Mouse (Mus musculus) forebrain, embryonic 13.5 days (tissue): ENCODE data around the gene Bcas3. TPM values are rescaled to one million over a fixed set of nuclear protein-coding genes. Genes with fewer than 3 reads are reported as not detected.

ENCODE experiments used
- ATAC-seq: fragments of 200-750 bp; cut with Nextera tagmentation; 2 replicates; pipeline ENCODE4 v1.8.0; 2017
- H3K27ac ChIP-seq: fragments of 300-500 bp; sonication (generic); 2 replicates; pipeline ENCODE4 v1.5.1; 2015; ENCODE audit warnings: inconsistent platforms, mild to moderate bottlenecking, moderate library complexity
- H3K27me3 ChIP-seq: fragments of 300-500 bp; sonication (generic); 2 replicates; pipeline ENCODE4 v1.6.1; 2015; ENCODE audit warnings: mild to moderate bottlenecking, inconsistent platforms
- H3K36me3 ChIP-seq: fragments of 300-500 bp; sonication (generic); 2 replicates; pipeline ENCODE4 v1.6.1; 2015; ENCODE audit warnings: mild to moderate bottlenecking, inconsistent platforms; ENCODE audit not compliant: poor library complexity, severe bottlenecking
- H3K4me1 ChIP-seq: fragments of 300-500 bp; sonication (generic); 2 replicates; pipeline ENCODE4 v1.6.1; 2015; ENCODE audit warnings: inconsistent platforms
- H3K4me2 ChIP-seq: fragments of 300-500 bp; sonication (generic); 2 replicates; pipeline ENCODE4 v1.6.1; 2015; ENCODE audit warnings: inconsistent platforms, mild to moderate bottlenecking, moderate library complexity
- H3K4me3 ChIP-seq: fragments of 300-500 bp; sonication (generic); 2 replicates; pipeline ENCODE4 v1.5.1; 2015; ENCODE audit warnings: mild to moderate bottlenecking, inconsistent platforms
- H3K9ac ChIP-seq: fragments of 300-500 bp; sonication (generic); 2 replicates; pipeline ENCODE4 v1.6.1; 2015; ENCODE audit warnings: mild to moderate bottlenecking, inconsistent platforms
- H3K9me3 ChIP-seq: fragments of 300-500 bp; sonication (generic); replicated peaks from 2 replicates; pipeline ENCODE4 v1.6.1; 2016; ENCODE audit warnings: inconsistent platforms
- whole genome bisulfite sequencing: fragments of 180-500 bp; shearing (Covaris S2); methylation state at CpG from one replicate; pipeline ENCODE4 v1.1.7; 2015; 5-methylcytosine and 5-hydroxymethylcytosine counted together
- polyA plus RNA-seq: library from polyadenylated mRNA; unstranded; fragments of >200 nt; fragmentation: Nextera tagmentation; extraction: Ambion mirVana; gene quantifications from 2 replicates; pipeline ENCODE4 v1.2.1, GENCODE M21; 2015

The Bcas3 gene
- polyA plus RNA-seq, 1 experiment from 2014 or later = 19.6 TPM

DNA sequence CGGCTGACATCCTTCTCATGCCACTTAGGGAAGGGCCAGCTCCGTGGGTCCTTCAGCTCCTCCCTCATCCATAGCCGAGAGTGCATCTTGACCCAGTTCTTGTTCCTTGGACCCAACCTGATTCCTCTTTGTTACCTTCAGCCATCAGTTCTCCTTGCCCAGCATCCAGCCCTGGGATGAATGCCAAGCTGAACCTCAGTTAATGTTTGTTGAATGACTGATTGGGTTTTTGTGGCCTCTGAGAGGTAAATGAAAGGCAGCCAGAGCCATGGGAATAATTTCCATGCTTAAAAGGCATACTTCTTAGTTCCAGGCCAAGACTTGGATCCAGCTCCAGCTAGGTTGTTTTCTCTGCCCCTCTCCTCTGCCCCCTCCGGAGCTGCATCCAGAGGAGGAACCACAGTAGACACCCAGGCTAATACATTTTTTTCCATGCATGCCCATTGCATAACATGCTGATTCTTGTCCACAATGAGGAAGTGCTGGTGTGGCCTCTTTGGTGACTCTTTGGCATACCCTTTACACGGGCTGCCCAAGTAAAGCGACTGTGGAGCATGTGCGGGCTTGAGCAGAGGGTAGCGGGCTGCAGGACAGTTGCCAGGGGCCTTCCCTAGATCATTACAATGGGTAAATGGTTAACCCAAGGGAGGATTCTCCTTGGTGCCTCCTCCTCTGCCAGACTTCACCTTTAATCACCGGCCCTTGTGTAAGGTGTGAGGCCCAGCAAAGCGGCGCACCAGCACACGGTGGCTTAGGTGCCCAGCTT is 459.4 kb downstream of the Bcas3 start:
- Histone ChIP-seq H3K27ac (no peak overlapping the region), H3K36me3 (no peaks in the 10 kb centered on the region), H3K27me3 (peaks cover 46% of the 10 kb centered on the region), H3K4me2 (no peak overlapping the region), H3K4me1 (no peaks in the 10 kb centered on the region), H3K9me3 (no peaks in the 10 kb centered on the region), H3K9ac (no peak overlapping the region), H3K4me3 (no peak overlapping the region)
- 87% methylated on average over 12 of the region's 12 CpGs for WGBS
- ATAC-seq = no peak

DNA sequence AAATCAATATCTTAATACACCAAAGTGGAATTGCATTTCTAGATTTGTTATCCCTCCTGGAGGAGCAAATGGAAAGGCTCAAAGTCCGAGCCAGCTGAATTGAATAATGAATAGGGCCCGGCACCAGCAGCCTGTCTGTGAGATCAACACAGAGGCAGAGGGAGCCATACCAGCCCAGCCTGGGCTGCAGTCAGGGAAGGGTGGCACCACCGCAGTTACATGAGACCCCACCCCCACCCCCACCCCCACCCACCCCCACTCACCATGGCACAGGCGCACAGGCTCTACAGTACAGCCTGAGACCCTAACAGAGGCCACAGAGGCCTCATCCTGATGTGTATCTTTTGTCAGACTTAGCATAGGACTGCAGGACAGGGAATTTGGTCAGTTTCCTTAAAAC is 461.7 kb downstream of the Bcas3 start:
- no peaks in the 10 kb centered on the region for H3K4me1 ChIP-seq
- no peak for ATAC-seq
- no peaks in the 10 kb centered on the region for H3K9me3 ChIP-seq
- H3K27me3 ChIP-seq = peaks cover 61% of the 10 kb centered on the region
- H3K4me3 ChIP-seq = no peak overlapping the region
- H3K4me2 ChIP-seq = no peak overlapping the region
- H3K36me3 ChIP-seq = no peaks in the 10 kb centered on the region
- H3K9ac ChIP-seq = no peak overlapping the region
- 33% methylated on average over 4 of the region's 4 CpGs for WGBS
- H3K27ac ChIP-seq = no peak overlapping the region

DNA sequence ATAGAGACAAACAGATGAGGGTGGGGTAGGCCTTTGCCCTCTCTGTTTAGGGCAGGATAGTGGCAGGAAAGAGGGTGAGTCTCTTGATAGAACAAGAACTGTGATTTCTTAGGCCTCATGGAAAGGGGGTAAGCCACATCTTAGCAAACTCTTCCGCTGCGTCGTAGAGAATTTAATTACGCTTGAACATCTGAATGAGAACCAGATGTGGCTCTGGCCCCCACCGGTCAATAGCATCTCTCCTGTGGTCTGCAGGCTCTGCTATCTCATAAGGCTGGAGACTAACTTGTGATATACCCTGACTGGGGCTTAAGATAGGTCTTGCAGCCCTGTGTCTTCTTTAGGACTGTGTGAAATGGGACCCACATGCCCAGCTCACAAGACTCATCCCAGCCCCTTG is 463.5 kb downstream of the Bcas3 start:
- Histone ChIP-seq H3K27ac (no peak overlapping the region), H3K4me2 (no peak overlapping the region), H3K4me1 (no peaks in the 10 kb centered on the region), H3K4me3 (no peak overlapping the region), H3K9me3 (no peaks in the 10 kb centered on the region), H3K36me3 (no peaks in the 10 kb centered on the region), H3K9ac (no peak overlapping the region), H3K27me3 (peaks cover 64% of the 10 kb centered on the region)
- no peak for ATAC-seq
- 91% methylated on average over 5 of the region's 5 CpGs for WGBS

DNA sequence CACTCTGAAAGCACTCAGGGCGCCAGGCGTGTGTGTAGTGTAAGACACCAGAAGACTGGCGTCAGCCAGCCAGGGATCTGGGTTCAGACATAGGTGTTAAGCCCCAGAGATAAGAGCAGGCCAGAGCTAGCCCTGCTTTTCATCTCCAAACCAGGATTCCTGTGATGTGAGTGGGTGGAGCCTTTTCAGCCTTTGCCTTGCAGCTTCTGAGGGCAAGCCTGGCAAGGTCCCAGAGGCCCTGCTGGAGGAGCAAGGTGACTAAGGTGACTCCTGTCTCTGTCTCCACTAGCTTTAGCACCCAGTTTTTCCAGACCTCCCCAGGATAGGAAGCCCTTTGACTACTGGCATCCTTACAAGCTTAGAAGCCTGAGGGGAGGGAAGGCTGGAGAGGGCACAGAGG is 465.4 kb downstream of the Bcas3 start:
- Histone ChIP-seq H3K9me3 (no peaks in the 10 kb centered on the region), H3K4me3 (no peak overlapping the region), H3K4me2 (no peak overlapping the region), H3K36me3 (no peaks in the 10 kb centered on the region), H3K9ac (no peak overlapping the region), H3K27me3 (peaks cover 62% of the 10 kb centered on the region), H3K27ac (no peak overlapping the region), H3K4me1 (no peaks in the 10 kb centered on the region)
- WGBS = 73% methylated on average over 3 of the region's 3 CpGs
- no peak for ATAC-seq

DNA sequence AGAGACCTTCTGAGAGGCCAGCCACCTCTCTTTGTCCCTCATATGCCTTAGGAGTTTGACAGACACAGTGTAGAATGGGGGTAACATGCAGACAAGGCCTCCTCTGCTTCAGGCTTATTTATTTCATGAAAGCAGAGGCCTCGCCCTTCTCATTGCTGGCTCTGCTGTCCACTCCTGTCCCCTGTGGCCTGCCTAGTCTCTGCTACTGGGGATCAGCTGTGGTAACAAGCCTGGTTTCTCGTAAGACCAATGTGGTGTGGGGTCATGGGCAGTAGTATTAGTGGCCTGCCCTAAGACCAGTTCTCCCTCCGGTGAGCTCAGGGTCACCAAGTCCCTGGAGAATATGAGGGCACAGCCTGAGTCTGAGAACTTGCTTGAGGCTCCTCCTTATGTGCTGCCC is 468.0 kb downstream of the Bcas3 start:
- H3K4me1 ChIP-seq = no peaks in the 10 kb centered on the region
- 86% methylated on average over 3 of the region's 3 CpGs for WGBS
- H3K4me2 ChIP-seq = no peak overlapping the region
- peaks cover 70% of the 10 kb centered on the region for H3K27me3 ChIP-seq
- H3K27ac ChIP-seq = no peak overlapping the region
- no peak overlapping the region for H3K4me3 ChIP-seq
- no peaks in the 10 kb centered on the region for H3K9me3 ChIP-seq
- H3K36me3 ChIP-seq = no peaks in the 10 kb centered on the region
- no peak for ATAC-seq
- no peak overlapping the region for H3K9ac ChIP-seq

DNA sequence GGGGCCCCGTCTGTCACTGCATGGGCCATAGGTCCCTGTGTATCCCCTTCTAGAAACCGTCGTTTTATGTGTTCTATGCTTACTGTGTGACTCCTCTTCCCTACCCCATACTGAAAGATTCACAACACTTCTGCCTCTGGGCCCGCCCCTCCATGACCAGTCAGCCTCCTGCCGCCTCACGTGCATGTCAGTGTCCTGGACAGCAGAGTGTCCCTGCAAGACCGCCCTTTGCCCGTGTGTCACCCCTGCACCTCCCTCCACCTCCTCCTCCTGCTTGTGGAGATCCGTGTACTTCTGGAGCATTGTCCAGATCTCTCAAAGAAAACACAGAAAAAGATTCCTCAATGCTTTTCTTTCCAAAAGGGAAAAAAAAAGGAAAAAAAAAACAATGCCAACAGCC is 468.7 kb downstream of the Bcas3 start:
- Histone ChIP-seq H3K4me3 (no peak overlapping the region), H3K9me3 (no peaks in the 10 kb centered on the region), H3K36me3 (no peaks in the 10 kb centered on the region), H3K27me3 (peaks cover 76% of the 10 kb centered on the region), H3K27ac (no peak overlapping the region), H3K9ac (no peak overlapping the region), H3K4me1 (no peaks in the 10 kb centered on the region), H3K4me2 (no peak overlapping the region)
- ATAC-seq = no peak
- 79% methylated on average over 9 of the region's 9 CpGs for WGBS

DNA sequence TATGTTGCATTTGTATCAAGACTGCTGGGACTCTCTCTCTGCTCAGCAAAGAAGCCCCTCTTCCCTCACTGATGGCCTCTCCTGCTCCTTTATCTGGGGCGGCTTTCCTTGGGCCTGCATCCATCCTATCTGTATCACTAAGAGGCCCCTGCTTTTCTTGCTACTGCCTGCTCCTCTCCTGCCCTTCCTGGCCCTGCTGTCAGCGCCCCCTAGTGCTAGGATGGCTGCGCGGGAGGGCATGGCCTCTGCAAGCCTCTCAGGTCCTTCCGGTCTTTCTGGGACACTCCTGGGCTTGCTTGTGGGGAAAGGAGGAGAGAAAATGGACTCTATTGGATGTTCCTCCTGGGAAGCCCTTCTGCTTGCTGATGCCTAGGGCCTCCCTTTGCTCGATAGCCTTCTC is 470.2 kb downstream of the Bcas3 start:
- 11% methylated on average over 6 of the region's 6 CpGs for WGBS
- Histone ChIP-seq H3K4me1 (no peaks in the 10 kb centered on the region), H3K36me3 (no peaks in the 10 kb centered on the region), H3K9me3 (no peaks in the 10 kb centered on the region), H3K9ac (no peak overlapping the region), H3K27me3 (peaks cover 84% of the 10 kb centered on the region), H3K27ac (no peak overlapping the region), H3K4me2 (no peak overlapping the region), H3K4me3 (no peak overlapping the region)
- ATAC-seq = no peak

DNA sequence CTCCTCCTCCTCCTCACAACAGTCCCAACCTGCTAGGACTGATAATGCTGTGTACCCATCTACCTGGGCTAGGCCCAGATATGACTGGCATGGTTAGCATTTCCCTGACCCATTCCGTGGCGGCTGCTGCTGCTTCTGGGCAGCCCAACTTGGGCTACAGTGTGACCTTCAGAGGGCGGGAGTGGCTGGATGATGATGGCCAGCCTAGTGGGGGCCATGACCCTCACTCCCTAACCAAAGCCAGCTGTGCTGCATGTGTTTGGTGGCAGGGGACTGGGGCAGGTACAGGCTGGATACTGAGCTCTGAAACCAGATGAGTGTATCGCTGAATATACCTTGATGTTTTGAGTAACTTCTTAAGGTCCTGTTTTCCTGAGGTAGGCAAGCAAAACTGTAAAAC is 470.8 kb downstream of the Bcas3 start:
- H3K4me3 ChIP-seq = no peak overlapping the region
- 93% methylated on average over 4 of the region's 4 CpGs for WGBS
- no peak overlapping the region for H3K9ac ChIP-seq
- no peaks in the 10 kb centered on the region for H3K4me1 ChIP-seq
- H3K9me3 ChIP-seq = no peaks in the 10 kb centered on the region
- H3K27me3 ChIP-seq = peaks cover 86% of the 10 kb centered on the region
- H3K4me2 ChIP-seq = no peak overlapping the region
- ATAC-seq = no peak
- no peak overlapping the region for H3K27ac ChIP-seq
- H3K36me3 ChIP-seq = no peaks in the 10 kb centered on the region

DNA sequence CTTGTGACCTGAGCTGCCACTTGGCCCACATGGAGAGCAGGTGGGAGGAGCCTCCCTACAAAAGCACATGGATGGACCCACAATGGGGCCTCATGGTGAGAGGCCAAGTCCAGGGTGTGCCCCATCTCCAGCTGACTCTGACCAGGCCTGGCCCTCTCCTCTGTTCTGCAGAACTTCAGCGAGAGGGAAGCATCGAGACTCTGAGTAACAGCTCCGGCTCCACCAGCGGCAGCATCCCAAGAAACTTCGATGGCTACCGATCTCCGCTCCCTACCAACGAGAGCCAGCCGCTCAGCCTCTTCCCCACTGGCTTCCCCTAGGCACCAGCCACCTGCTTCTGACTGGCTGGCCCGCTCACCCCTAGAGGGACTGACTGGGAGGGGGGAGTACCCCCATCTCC is 472.1 kb downstream of the Bcas3 start:
- Histone ChIP-seq H3K27me3 (peaks cover 92% of the 10 kb centered on the region), H3K9me3 (no peaks in the 10 kb centered on the region), H3K4me3 (no peak overlapping the region), H3K4me2 (no peak overlapping the region), H3K4me1 (peaks cover 9% of the 10 kb centered on the region), H3K36me3 (no peaks in the 10 kb centered on the region), H3K27ac (no peak overlapping the region), H3K9ac (no peak overlapping the region)
- 74% methylated on average over 10 of the region's 10 CpGs for WGBS
- ATAC-seq = no peak

DNA sequence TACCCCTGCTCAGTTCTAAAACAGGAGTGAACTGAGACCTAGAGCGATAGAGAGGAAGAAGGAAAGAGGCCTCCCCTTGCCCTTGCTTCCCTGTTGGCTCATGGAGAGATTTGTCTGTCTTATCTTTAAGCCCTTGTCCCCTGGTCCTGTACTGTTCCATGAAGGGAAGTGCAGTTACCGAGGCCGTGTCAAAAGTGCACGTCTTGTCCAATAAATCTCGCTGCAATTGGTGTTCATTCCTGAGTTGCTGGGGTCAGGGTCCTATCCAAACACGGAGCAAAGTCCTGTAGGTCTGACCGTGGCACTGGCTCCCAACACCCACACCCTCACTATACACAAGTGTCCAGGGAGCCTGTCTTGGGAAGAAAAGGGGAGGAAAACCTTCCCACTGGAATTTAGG is 472.9 kb downstream of the Bcas3 start:
- no peak overlapping the region for H3K4me2 ChIP-seq
- no peak overlapping the region for H3K4me3 ChIP-seq
- H3K27me3 ChIP-seq = peaks cover 93% of the 10 kb centered on the region
- H3K36me3 ChIP-seq = no peaks in the 10 kb centered on the region
- H3K27ac ChIP-seq = no peak overlapping the region
- 90% methylated on average over 7 of the region's 7 CpGs for WGBS
- ATAC-seq = no peak
- no peak overlapping the region for H3K9ac ChIP-seq
- H3K4me1 ChIP-seq = peaks cover 13% of the 10 kb centered on the region
- H3K9me3 ChIP-seq = no peaks in the 10 kb centered on the region

DNA sequence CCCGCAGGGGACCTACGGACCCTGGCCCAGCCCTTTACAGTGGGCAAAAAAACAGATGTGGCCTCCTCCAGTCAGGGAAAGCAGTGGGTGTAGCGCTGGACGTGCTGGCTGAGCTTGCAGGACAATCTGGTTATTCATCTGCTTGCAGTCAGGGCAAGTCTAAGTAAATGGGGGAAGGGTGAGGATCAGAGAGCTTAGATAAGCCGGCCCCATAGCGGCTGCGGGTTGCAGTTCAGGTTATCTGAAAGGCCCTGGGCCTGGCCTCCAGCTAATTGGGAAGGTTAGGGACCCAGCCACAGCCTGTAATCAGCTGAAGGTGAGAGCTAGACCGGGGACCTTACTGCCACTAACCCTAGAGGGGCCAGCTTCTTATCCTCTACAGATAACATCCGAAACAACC is 474.4 kb downstream of the Bcas3 start:
- H3K27ac ChIP-seq = no peak overlapping the region
- no peak overlapping the region for H3K9ac ChIP-seq
- WGBS = 12% methylated on average over 9 of the region's 9 CpGs
- H3K36me3 ChIP-seq = no peaks in the 10 kb centered on the region
- H3K9me3 ChIP-seq = no peaks in the 10 kb centered on the region
- H3K4me3 ChIP-seq = no peak overlapping the region
- ATAC-seq = no peak
- H3K4me1 ChIP-seq = peaks cover 17% of the 10 kb centered on the region
- peaks cover 95% of the 10 kb centered on the region for H3K27me3 ChIP-seq
- no peak overlapping the region for H3K4me2 ChIP-seq

DNA sequence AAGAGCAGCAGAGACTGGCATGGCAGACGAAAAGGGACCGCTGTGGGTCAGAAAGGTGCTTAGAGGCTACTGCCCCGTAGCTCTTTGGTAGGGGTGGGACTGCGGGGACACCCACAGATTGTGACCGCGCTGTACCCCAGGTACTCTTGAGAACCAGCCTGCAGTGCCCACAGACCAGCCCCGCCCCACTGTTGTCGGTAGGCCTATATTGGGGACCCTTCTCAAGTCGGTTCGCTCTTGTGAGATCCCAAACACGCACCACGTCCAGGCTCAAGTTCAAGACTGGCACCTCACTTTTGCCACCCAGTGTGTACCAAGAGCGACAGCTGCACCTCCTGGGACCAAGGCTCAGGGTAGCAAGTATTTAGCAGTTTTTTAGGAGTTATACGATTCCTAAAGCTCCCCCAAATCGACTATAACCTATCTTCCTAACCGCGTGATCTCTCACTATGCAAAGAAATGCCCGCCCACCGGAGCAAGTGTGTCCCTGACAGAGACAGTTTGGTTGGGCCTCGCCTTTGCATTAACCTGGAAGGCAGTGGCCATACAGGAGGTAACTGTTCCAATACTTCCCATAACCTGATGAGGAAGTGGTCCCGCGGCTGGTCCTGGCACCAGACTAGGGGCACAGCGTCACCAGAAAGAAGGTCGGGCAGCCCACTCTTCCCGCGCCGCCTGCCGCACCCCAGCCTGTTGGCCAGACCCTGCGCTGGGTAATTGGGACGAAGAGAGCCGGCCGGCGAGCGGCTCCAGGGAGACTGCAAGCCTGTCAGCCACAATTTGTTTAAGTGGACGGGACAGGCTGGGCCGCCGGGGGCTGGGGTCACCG is 475.9 kb downstream of the Bcas3 start:
- no peak overlapping the region for H3K4me3 ChIP-seq
- peaks cover 28% of the 10 kb centered on the region for H3K4me1 ChIP-seq
- H3K9me3 ChIP-seq = no peaks in the 10 kb centered on the region
- H3K9ac ChIP-seq = no peak overlapping the region
- 3% methylated on average over 38 of the region's 38 CpGs for WGBS
- no peak overlapping the region for H3K27ac ChIP-seq
- peaks cover 98% of the 10 kb centered on the region for H3K27me3 ChIP-seq
- ATAC-seq = no peak
- peak overlapping the region; percentile 19; the same call in 1 of the 2 replicates for H3K4me2 ChIP-seq
- H3K36me3 ChIP-seq = no peaks in the 10 kb centered on the region
